Mouse (Mus musculus): Measurements from ENCODE around the gene Ccer2. TPM values are rescaled to one million over a fixed set of nuclear protein-coding genes. Genes with fewer than 3 reads are reported as not detected.

Ccer2 gene
- total and polyA plus RNA-seq, 2 experiments from 2014 or later: 1.4 TPM; not detected in 1

- Histone ChIP-seq H3K9ac (replicated peaks; ENCODE audit: low read length, poor library complexity, severe bottlenecking) (no peak overlapping the region), H3K4me2 (ENCODE audit: low read depth, low read length, poor library complexity, severe bottlenecking) (0 out of 2 replicates have a peak overlapping the region, but pooled peaks have one; percentile 7), H3K27ac (ENCODE audit: low read depth, low read length) (no peak overlapping the region), H3K27me3 (ENCODE audit: insufficient read depth, low read length) (no peaks in the 10 kb centered on the region), H3K4me3 (ENCODE audit: low read depth, low read length) (no peak overlapping the region), H3K9me3 (ENCODE audit: low read length) (no peaks in the 10 kb centered on the region), H3K36me3 (ENCODE audit: insufficient read depth, low read length) (no peaks in the 10 kb centered on the region), H3K4me1 (ENCODE audit: insufficient read depth, low read length) (no peaks in the 10 kb centered on the region)
- ATAC-seq (ENCODE audit: low FRiP score) (no peak; the same call in 1 of the 2 replicates), DNase-seq (ENCODE audit: low spot score) (peak; percentile 87)
- WGBS: 10% methylated on average over 14 of the region's 14 CpGs
- peak; percentile 92 for TF ChIP-seq CTCF (IDR thresholded peaks at IDR 0.05)
Observed at GRCm38 (mm10) chr7:28726600-28726999, 29.4 kb upstream of the Ccer2 start.

GRCm38 (mm10) chr7:28727649-28728340, 28.2 kb upstream of the Ccer2 start:
- Histone ChIP-seq H3K27me3 (ENCODE audit: insufficient read depth, low read length) (no peaks in the 10 kb centered on the region), H3K36me3 (ENCODE audit: insufficient read depth, low read length) (no peaks in the 10 kb centered on the region), H3K27ac (ENCODE audit: low read depth, low read length) (no peak overlapping the region), H3K4me1 (ENCODE audit: insufficient read depth, low read length) (no peaks in the 10 kb centered on the region), H3K4me3 (ENCODE audit: low read depth, low read length) (no peak overlapping the region), H3K9me3 (ENCODE audit: low read length) (no peaks in the 10 kb centered on the region), H3K4me2 (ENCODE audit: low read depth, low read length, poor library complexity, severe bottlenecking) (no peak overlapping the region), H3K9ac (replicated peaks; ENCODE audit: low read length, poor library complexity, severe bottlenecking) (no peak overlapping the region)
- peak; percentile 60 for DNase-seq (ENCODE audit: low spot score)
- no peak for ATAC-seq (ENCODE audit: low FRiP score)
- WGBS: 55% methylated on average over 10 of the region's 10 CpGs
- TF ChIP-seq CTCF (IDR thresholded peaks at IDR 0.05): peak; percentile 63

- no peaks in the 10 kb centered on the region; the same call in 1 of the 2 replicates for H3K27me3 ChIP-seq (ENCODE audit: insufficient read depth, low read length)
- no peaks in the 10 kb centered on the region for H3K4me1 ChIP-seq (ENCODE audit: insufficient read depth, low read length)
- DNase-seq (ENCODE audit: low spot score) (peak; percentile 72), ATAC-seq (ENCODE audit: low FRiP score) (peak; percentile 69; the same call in 1 of the 2 replicates)
- WGBS: 2% methylated on average over 57 of the region's 58 CpGs
- H3K4me3 ChIP-seq (ENCODE audit: low read depth, low read length): peak overlapping the region; percentile 39
- no peak for TF ChIP-seq CTCF (IDR thresholded peaks at IDR 0.05)
- no peak overlapping the region for H3K27ac ChIP-seq (ENCODE audit: low read depth, low read length)
- H3K9ac ChIP-seq (replicated peaks; ENCODE audit: low read length, poor library complexity, severe bottlenecking): peak overlapping the region; percentile 39
- no peaks in the 10 kb centered on the region for H3K9me3 ChIP-seq (ENCODE audit: low read length)
- H3K36me3 ChIP-seq (ENCODE audit: insufficient read depth, low read length): peaks cover 5% of the 10 kb centered on the region; the same call in 1 of the 2 replicates
- peak overlapping the region; percentile 60 for H3K4me2 ChIP-seq (ENCODE audit: low read depth, low read length, poor library complexity, severe bottlenecking)
Observed at GRCm38 (mm10) chr7:28732341-28733142, 23.4 kb upstream of the Ccer2 start.

GRCm38 (mm10) chr7:28733211-28733610, 22.8 kb upstream of the Ccer2 start:
- ATAC-seq (ENCODE audit: low FRiP score) (no peak), DNase-seq (ENCODE audit: low spot score) (no peak)
- peak overlapping the region; percentile 60 for H3K4me2 ChIP-seq (ENCODE audit: low read depth, low read length, poor library complexity, severe bottlenecking)
- WGBS: 9% methylated on average over 11 of the region's 11 CpGs
- peak overlapping the region; percentile 39; the same call in 1 of the 2 replicates for H3K9ac ChIP-seq (replicated peaks; ENCODE audit: low read length, poor library complexity, severe bottlenecking)
- TF ChIP-seq CTCF (IDR thresholded peaks at IDR 0.05): no peak
- H3K27me3 ChIP-seq (ENCODE audit: insufficient read depth, low read length): no peaks in the 10 kb centered on the region; the same call in 1 of the 2 replicates
- no peaks in the 10 kb centered on the region for H3K9me3 ChIP-seq (ENCODE audit: low read length)
- peak overlapping the region; percentile 39 for H3K4me3 ChIP-seq (ENCODE audit: low read depth, low read length)
- H3K36me3 ChIP-seq (ENCODE audit: insufficient read depth, low read length): peaks cover 5% of the 10 kb centered on the region; the same call in 1 of the 2 replicates
- no peak overlapping the region for H3K27ac ChIP-seq (ENCODE audit: low read depth, low read length)
- no peaks in the 10 kb centered on the region for H3K4me1 ChIP-seq (ENCODE audit: insufficient read depth, low read length)

- Histone ChIP-seq H3K4me2 (ENCODE audit: low read depth, low read length, poor library complexity, severe bottlenecking) (no peak overlapping the region), H3K27me3 (ENCODE audit: insufficient read depth, low read length) (no peaks in the 10 kb centered on the region; the same call in 1 of the 2 replicates), H3K4me3 (ENCODE audit: low read depth, low read length) (no peak overlapping the region), H3K4me1 (ENCODE audit: insufficient read depth, low read length) (no peaks in the 10 kb centered on the region), H3K9ac (replicated peaks; ENCODE audit: low read length, poor library complexity, severe bottlenecking) (no peak overlapping the region), H3K27ac (ENCODE audit: low read depth, low read length) (no peak overlapping the region), H3K36me3 (ENCODE audit: insufficient read depth, low read length) (peaks cover 10% of the 10 kb centered on the region; the same call in 1 of the 2 replicates), H3K9me3 (ENCODE audit: low read length) (no peaks in the 10 kb centered on the region)
- 87% methylated on average over 6 of the region's 6 CpGs for WGBS
- DNase-seq (ENCODE audit: low spot score) (no peak), ATAC-seq (ENCODE audit: low FRiP score) (no peak)
- TF ChIP-seq CTCF (IDR thresholded peaks at IDR 0.05): no peak
Observed at GRCm38 (mm10) chr7:28735701-28736100, 20.3 kb upstream of the Ccer2 start.

Data from midbrain, postnatal 0 days (tissue).